Mouse (Mus musculus) thymus, adult 2 months (tissue): ENCODE data around the gene Spopl.

Experiments used
- CTCF ChIP-seq: fragments of 200-500 bp; IDR thresholded peaks from 2 replicates; pipeline ENCODE4 v1.5.1; 2012; ENCODE audit warnings: mild to moderate bottlenecking, control low read depth, low read length, moderate library complexity, borderline replicate concordance; ENCODE audit not compliant: control insufficient read depth, poor library complexity, insufficient read depth; ENCODE audit errors: extremely low read depth
- POLR2A ChIP-seq: fragments of 200-500 bp; IDR thresholded peaks from 2 replicates; pipeline ENCODE4 v1.6.1; 2012; ENCODE audit warnings: mild to moderate bottlenecking, low read length, control low read depth, moderate library complexity; ENCODE audit not compliant: control insufficient read depth, poor library complexity, insufficient read depth; ENCODE audit errors: extremely low read depth

- TF ChIP-seq POLR2A (no peak), CTCF (no peak)
Observed at GRCm38 (mm10) chr2:23539967-23540366, 31.9 kb downstream of the Spopl start.
